Mouse (Mus musculus) embryonic facial prominence, embryonic 10.5 days (tissue): ENCODE results near the gene 2300003K06Rik. TPM values are rescaled to one million over a fixed set of nuclear protein-coding genes. Genes with fewer than 3 reads are reported as not detected.
"Not testable (repeated sequence)": the region's sequence is repeated elsewhere in the genome, so short reads cannot be mapped to it uniquely, and the experiment has no call there.

Source experiments
- DNase-seq: peaks from one replicate; pipeline ENCODE4 v3.0.0-alpha.2; 2017; ENCODE audit warnings: low spot score
- H3K27ac ChIP-seq: fragments of 300-500 bp; sonication (generic); replicated peaks from 2 replicates; pipeline ENCODE4 v1.5.1; 2016; ENCODE audit warnings: mild to moderate bottlenecking
- H3K27me3 ChIP-seq: fragments of 300-500 bp; sonication (generic); replicated peaks from 2 replicates; pipeline ENCODE4 v1.6.1; 2016; ENCODE audit warnings: low read depth, mild to moderate bottlenecking; ENCODE audit not compliant: poor library complexity, severe bottlenecking
- H3K36me3 ChIP-seq: fragments of 300-500 bp; sonication (generic); replicated peaks from 2 replicates; pipeline ENCODE4 v1.6.1; 2016; ENCODE audit warnings: mild to moderate bottlenecking, moderate library complexity
- H3K4me1 ChIP-seq: fragments of 300-500 bp; sonication (generic); 2 replicates; pipeline ENCODE4 v1.6.1; 2016
- H3K4me3 ChIP-seq: fragments of 300-500 bp; sonication (generic); 2 replicates; pipeline ENCODE4 v1.5.1; 2016; ENCODE audit warnings: mild to moderate bottlenecking, moderate library complexity
- H3K9me3 ChIP-seq: fragments of 300-500 bp; sonication (generic); 2 replicates; pipeline ENCODE4 v1.6.1; 2016; ENCODE audit warnings: mild to moderate bottlenecking
- WGBS: fragments of 180-500 bp; shearing (Covaris S2); methylation state at CpG from one replicate; pipeline ENCODE4 v1.1.7; 2016; 5-methylcytosine and 5-hydroxymethylcytosine counted together
- polyA plus RNA-seq: library from polyadenylated mRNA; unstranded; fragments of >200 nt; fragmentation: Nextera tagmentation; extraction: Ambion mirVana; gene quantifications from 2 replicates; pipeline ENCODE4 v1.2.1, GENCODE M21; 2016

The 2300003K06Rik gene
- not detected in 2 replicates for polyA plus RNA-seq

- Histone ChIP-seq H3K9me3 (no peaks in the 10 kb centered on the region), H3K36me3 (no peaks in the 10 kb centered on the region), H3K4me3 (no peak within 1 kb of the TSS), H3K27me3 (no peaks in the 10 kb centered on the region), H3K27ac (no peak within 1 kb of the TSS), H3K4me1 (no peaks in the 10 kb centered on the region)
- no peak for DNase-seq
- WGBS: 78% methylated on average over 1 of the region's 1 CpGs
Observed at GRCm38 (mm10) chr11:99837966-99838365, at the start of gene 2300003K06Rik. Gene 2300003K06Rik, minus strand, starts transcription at chr11:99838066.

- not testable (repeated sequence) for H3K9me3 ChIP-seq, H3K27ac ChIP-seq, H3K4me1 ChIP-seq, H3K4me3 ChIP-seq, H3K27me3 ChIP-seq, H3K36me3 ChIP-seq, DNase-seq
- 67% methylated on average over 1 of the region's 1 CpGs for WGBS
Observed at GRCm38 (mm10) chr11:99878887-99879286, 41.0 kb upstream of the 2300003K06Rik start, which contains the start of gene Gm11567. Gene Gm11567, plus strand, starts transcription at chr11:99879187.

DNA sequence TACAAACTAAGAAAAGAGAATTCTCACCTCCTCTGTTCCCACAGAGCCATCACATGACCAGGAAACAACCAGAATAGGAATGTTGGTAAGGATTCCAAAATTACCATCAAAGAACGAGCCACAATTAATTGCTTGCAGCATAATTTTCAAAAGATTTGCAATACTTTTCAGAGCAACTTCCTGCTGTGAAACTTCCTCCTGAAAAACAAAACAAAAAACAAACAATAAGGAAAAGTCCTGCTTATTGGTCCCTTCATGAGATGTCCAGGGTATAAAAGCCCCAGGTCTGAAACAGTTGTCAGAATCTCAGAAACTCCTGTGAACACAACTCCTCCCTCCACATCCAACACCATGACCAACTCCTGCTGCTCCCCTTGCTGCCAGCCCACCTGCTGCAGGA is 35.2 kb upstream of the 2300003K06Rik start, which contains the start of gene Krtap9-1:
Gene Krtap9-1 (plus strand): TSS at position 301 of the 400 bp plus-strand sequence.
- WGBS: 71% methylated on average over 1 of the region's 1 CpGs
- not testable (repeated sequence) for H3K27me3 ChIP-seq, H3K36me3 ChIP-seq, H3K9me3 ChIP-seq, H3K27ac ChIP-seq, H3K4me3 ChIP-seq, DNase-seq, H3K4me1 ChIP-seq

GRCm38 (mm10) chr11:99864176-99864575 is 26.3 kb upstream of the 2300003K06Rik start, which contains the start of gene Gm11559:
Gene Gm11559, plus strand, starts transcription at chr11:99864476.
- not testable (repeated sequence) for H3K36me3 ChIP-seq, H3K9me3 ChIP-seq, H3K27me3 ChIP-seq, H3K4me1 ChIP-seq, H3K4me3 ChIP-seq, DNase-seq, H3K27ac ChIP-seq
- 75% methylated on average over 1 of the region's 1 CpGs for WGBS

GRCm38 (mm10) chr11:99858761-99859160 is 20.9 kb upstream of the 2300003K06Rik start:
- WGBS: 82% methylated on average over 2 of the region's 2 CpGs

GRCm38 (mm10) chr11:99857617-99858016 is 19.8 kb upstream of the 2300003K06Rik start, which contains the start of gene Gm11568:
Gene Gm11568, plus strand, starts transcription at chr11:99857917.
- Histone ChIP-seq H3K27ac (no peak within 1 kb of the TSS), H3K27me3 (no peaks in the 10 kb centered on the region), H3K9me3 (no peaks in the 10 kb centered on the region), H3K4me1 (no peaks in the 10 kb centered on the region), H3K36me3 (no peaks in the 10 kb centered on the region), H3K4me3 (no peak within 1 kb of the TSS)
- WGBS: 88% methylated on average over 2 of the region's 2 CpGs
- DNase-seq: no peak

More at GRCm38 (mm10) chr11:99858761-99859160, 20.9 kb upstream of the 2300003K06Rik start:
- Histone ChIP-seq H3K4me1 (no peaks in the 10 kb centered on the region), H3K27ac (no peak overlapping the region), H3K9me3 (no peaks in the 10 kb centered on the region), H3K36me3 (no peaks in the 10 kb centered on the region), H3K27me3 (no peaks in the 10 kb centered on the region), H3K4me3 (no peak overlapping the region)
- DNase-seq: no peak

GRCm38 (mm10) chr11:99854121-99854520 is 16.3 kb upstream of the 2300003K06Rik start:
- H3K4me1 ChIP-seq: no peaks in the 10 kb centered on the region
- DNase-seq: peak; percentile 21
- WGBS: 62% methylated on average over 3 of the region's 3 CpGs
- no peaks in the 10 kb centered on the region for H3K36me3 ChIP-seq
- H3K27me3 ChIP-seq: no peaks in the 10 kb centered on the region
- no peaks in the 10 kb centered on the region for H3K9me3 ChIP-seq
- no peak overlapping the region for H3K27ac ChIP-seq
- H3K4me3 ChIP-seq: no peak overlapping the region

DNA sequence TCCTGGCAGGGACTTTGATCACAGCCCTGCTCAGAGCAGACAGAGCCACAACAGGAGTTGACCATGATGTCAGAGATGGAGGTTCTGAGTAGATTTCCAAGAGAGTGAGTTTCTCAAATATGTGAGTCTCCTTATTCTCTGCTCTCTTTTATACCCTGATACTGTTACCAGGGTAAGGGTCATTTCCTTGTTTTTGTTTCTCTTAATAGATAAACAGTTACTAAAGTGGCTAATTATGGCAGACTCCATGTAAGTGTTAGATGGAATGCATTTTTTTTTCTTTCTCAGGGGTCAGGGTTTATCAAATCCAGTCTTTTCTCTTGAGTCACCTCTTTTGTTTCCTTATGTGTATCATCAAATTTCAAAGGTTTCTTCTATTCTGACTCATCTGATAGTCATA is 13.6 kb upstream of the 2300003K06Rik start, which contains the start of gene Krtap4-16:
Gene Krtap4-16 (minus strand): TSS at position 101 of the 400 bp plus-strand sequence.
- Histone ChIP-seq H3K9me3 (no peaks in the 10 kb centered on the region), H3K4me1 (no peaks in the 10 kb centered on the region), H3K27ac (no peak within 1 kb of the TSS), H3K4me3 (no peak within 1 kb of the TSS), H3K27me3 (no peaks in the 10 kb centered on the region), H3K36me3 (no peaks in the 10 kb centered on the region)
- DNase-seq: no peak

- no peaks in the 10 kb centered on the region for H3K9me3 ChIP-seq
- no peaks in the 10 kb centered on the region for H3K4me1 ChIP-seq
- H3K27me3 ChIP-seq: no peaks in the 10 kb centered on the region
- no peak overlapping the region for H3K27ac ChIP-seq
- H3K36me3 ChIP-seq: no peaks in the 10 kb centered on the region
- H3K4me3 ChIP-seq: no peak overlapping the region
- no peak for DNase-seq
- WGBS: 91% methylated on average over 2 of the region's 2 CpGs
Observed at GRCm38 (mm10) chr11:99846746-99847145, 8.9 kb upstream of the 2300003K06Rik start.

GRCm38 (mm10) chr11:99842185-99842584 is 4.3 kb upstream of the 2300003K06Rik start:
- 83% methylated on average over 1 of the region's 1 CpGs for WGBS
- Histone ChIP-seq H3K4me3 (no peak overlapping the region), H3K36me3 (no peaks in the 10 kb centered on the region), H3K4me1 (no peaks in the 10 kb centered on the region), H3K9me3 (no peaks in the 10 kb centered on the region), H3K27ac (no peak overlapping the region), H3K27me3 (no peaks in the 10 kb centered on the region)
- no peak for DNase-seq

- not testable (repeated sequence) for H3K36me3 ChIP-seq, H3K27ac ChIP-seq, H3K27me3 ChIP-seq, DNase-seq, H3K4me3 ChIP-seq, H3K9me3 ChIP-seq, H3K4me1 ChIP-seq
- 78% methylated on average over 2 of the region's 2 CpGs for WGBS
Observed at GRCm38 (mm10) chr11:99815566-99815965, 22.3 kb downstream of the 2300003K06Rik start, which contains the start of gene Gm11564. Gene Gm11564, minus strand, starts transcription at chr11:99815666.

- H3K4me1 ChIP-seq, H3K27me3 ChIP-seq, H3K4me3 ChIP-seq, H3K9me3 ChIP-seq, H3K27ac ChIP-seq, DNase-seq, H3K36me3 ChIP-seq: not testable (repeated sequence)
Observed at GRCm38 (mm10) chr11:99809792-99810191, 28.1 kb downstream of the 2300003K06Rik start, which contains the start of gene Krtap4-13. Gene Krtap4-13, minus strand, starts transcription at chr11:99809892.

GRCm38 (mm10) chr11:99804346-99804745 is 33.5 kb downstream of the 2300003K06Rik start, which contains the start of gene Gm11554:
Gene Gm11554, minus strand, starts transcription at chr11:99804446.
- H3K27me3 ChIP-seq, H3K36me3 ChIP-seq, DNase-seq, H3K27ac ChIP-seq, H3K9me3 ChIP-seq, H3K4me1 ChIP-seq, H3K4me3 ChIP-seq: not testable (repeated sequence)
- no CpG with 5 or more reads among the region's 1 CpGs for WGBS
